In genomic region chr19:6117986-6118676, GRCm38 (mm10) we compare ENCODE assay signal across 7 mouse cellular contexts. TPM values are rescaled to one million over a fixed set of nuclear protein-coding genes. Genes with fewer than 3 reads are reported as not detected.
DNase-seq lines count a peak whose midpoint lies in the region; ATAC-seq lines count a peak whose summit lies in the region.

Gene Sac3d1, minus strand, starts transcription at chr19:6118650.

- intact Hi-C loops in gastrocnemius, postnatal 14 days (cut with DNase I; ENCODE audit: low total_unique reads), result no loop called here
- intact Hi-C loops in left cerebral cortex, postnatal 10 days (cut with DNase I), result loop anchor here (5.0 kb wide), 1 partner anchor 41 kb away; the partner anchor contains the start of gene Vps51

- peak; percentile 96 for ATAC-seq in inflammation-experienced regulatory T-cells, adult 6 months
- peak; percentile 74 for ATAC-seq in megakaryocyte-erythroid progenitor cell, adult 5-6 weeks (replicated peaks; ENCODE audit: low FRiP score, low TSS enrichment, poor library complexity, severe bottlenecking)

- peak; percentile 82 to 84 for DNase-seq in adrenal gland, adult 18-20 months (ENCODE audit: low spot score in 2 of 2)
- peak; percentile 98 for DNase-seq in embryo, embryonic 10.5 days (ENCODE audit: low spot score)
- peak; percentile 87 for DNase-seq in gastrocnemius, postnatal 14 days
- peak; percentile 88 to 92 for DNase-seq in left cerebral cortex, postnatal 10 days (ENCODE audit: extremely low spot score in 1 of 2, low spot score in 2 of 2)
- peak; percentile 89 for DNase-seq in right cerebral cortex, postnatal 25 days

RNA-seq across cellular contexts. Expression of gene Sac3d1, which starts in this region (rescaled TPM):
- total RNA-seq in adrenal gland, adult 18-20 months (2021), result 10 to 100 TPM; 12.9 to 17.2 TPM
- total RNA-seq in gastrocnemius, postnatal 14 days (2021), result 10 to 100 TPM in 1 of 2 experiments, 1 to 10 TPM in 1; 8.8 to 14.4 TPM
- 1 to 10 TPM; 1.4 to 4.4 (median 3.3) TPM for polyA plus RNA-seq in inflammation-experienced regulatory T-cells, adult 6 months (2017; shearing (Covaris generic))
- total RNA-seq in left cerebral cortex, postnatal 10 days (2021), result 10 to 100 TPM; 23.0 to 24.7 TPM
- 18.8 and 20.9 TPM in 2 replicates for total RNA-seq in megakaryocyte-erythroid progenitor cell, adult 5-6 weeks (2014; fragmentation: Nextera tagmentation)
- 7.7 and 9.3 TPM in 2 replicates for total RNA-seq in megakaryocyte-erythroid progenitor cell, adult 5-6 weeks (2017)

Comparison
In these comparisons a context has a peak if more than half of its experiments do, and no peak if none do; other contexts are left out.
1. Peak in every context shown above with its lines: DNase-seq and ATAC-seq.